Mouse (Mus musculus): Measurements from ENCODE around the gene Slc35f4.
"Not testable (repeated sequence)": the region's sequence is repeated elsewhere in the genome, so short reads cannot be mapped to it uniquely, and the experiment has no call there.

Gene Slc35f4

GRCm38 (mm10) chr14:49278880-49279279 lies 247.0 kb downstream of the Slc35f4 start:
- no peak for DNase-seq (ENCODE audit: low read depth, low spot score)

DNA sequence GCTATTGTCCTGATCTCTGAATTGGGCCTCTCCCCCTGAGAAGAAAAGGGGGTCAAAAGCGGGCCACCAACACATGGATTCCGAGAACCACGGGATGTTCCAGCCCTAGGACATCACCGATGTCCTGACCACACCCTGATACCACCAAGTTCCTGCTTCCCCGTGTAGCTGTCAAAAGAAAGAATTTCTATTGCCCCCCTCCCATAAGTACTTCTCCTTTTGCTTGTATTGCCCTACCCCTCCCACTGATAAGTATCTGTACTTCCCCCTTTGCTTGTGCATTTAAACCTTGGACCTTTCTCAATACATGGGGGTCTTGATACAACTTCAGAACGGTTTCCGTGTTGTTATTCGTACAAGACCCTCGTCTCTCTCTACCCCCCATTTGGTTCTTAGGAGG lies 247.4 kb downstream of the Slc35f4 start:
- DNase-seq (ENCODE audit: low read depth, low spot score) = not testable (repeated sequence)

- DNase-seq (ENCODE audit: low read depth, low spot score) = no peak
These were observed 248.2 kb downstream of the Slc35f4 start for GRCm38 (mm10) chr14:49277642-49278041.

- peak; percentile 97 for DNase-seq (ENCODE audit: low read depth, low spot score)
These were observed 250.5 kb downstream of the Slc35f4 start for GRCm38 (mm10) chr14:49275376-49275775.

DNA sequence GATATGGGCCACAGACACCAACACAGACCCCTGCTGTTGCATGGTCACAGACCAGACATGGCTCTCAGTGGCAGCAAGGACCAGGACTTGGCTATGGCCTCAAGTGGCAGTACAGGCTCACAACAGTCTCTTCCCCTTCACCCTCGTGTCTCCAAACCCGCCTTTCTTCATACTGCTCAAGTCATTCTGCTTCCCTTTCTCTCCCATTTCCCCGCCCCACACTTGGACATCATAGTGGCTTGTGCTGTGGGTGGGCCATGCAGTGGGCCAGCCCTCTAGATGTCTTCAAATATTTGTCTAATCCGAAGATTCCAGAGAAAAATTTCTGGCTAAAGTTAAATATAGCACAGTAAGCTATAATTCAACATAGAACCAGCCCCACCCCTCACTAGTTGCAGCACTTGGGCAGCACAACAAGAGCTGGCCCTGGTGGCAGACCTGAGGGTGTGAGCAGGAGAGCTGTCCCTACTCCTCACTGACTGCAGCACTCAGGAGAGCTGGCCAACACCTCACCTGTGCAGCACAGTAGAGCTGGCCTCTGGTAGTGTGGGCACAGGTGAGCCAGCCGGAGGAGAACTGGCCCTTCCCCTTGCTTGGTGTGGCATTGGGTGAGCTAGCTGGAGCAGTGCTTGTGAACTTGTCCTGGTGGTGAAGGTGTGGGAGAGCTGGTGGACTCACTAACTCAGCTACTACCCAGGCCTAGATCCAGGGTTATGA lies 260.4 kb downstream of the Slc35f4 start:
- no peak for DNase-seq (ENCODE audit: low read depth, low spot score)

Measured in R1 (cell line).